ENCODE assay signal across 8 mouse cellular contexts in the genomic region with DNA sequence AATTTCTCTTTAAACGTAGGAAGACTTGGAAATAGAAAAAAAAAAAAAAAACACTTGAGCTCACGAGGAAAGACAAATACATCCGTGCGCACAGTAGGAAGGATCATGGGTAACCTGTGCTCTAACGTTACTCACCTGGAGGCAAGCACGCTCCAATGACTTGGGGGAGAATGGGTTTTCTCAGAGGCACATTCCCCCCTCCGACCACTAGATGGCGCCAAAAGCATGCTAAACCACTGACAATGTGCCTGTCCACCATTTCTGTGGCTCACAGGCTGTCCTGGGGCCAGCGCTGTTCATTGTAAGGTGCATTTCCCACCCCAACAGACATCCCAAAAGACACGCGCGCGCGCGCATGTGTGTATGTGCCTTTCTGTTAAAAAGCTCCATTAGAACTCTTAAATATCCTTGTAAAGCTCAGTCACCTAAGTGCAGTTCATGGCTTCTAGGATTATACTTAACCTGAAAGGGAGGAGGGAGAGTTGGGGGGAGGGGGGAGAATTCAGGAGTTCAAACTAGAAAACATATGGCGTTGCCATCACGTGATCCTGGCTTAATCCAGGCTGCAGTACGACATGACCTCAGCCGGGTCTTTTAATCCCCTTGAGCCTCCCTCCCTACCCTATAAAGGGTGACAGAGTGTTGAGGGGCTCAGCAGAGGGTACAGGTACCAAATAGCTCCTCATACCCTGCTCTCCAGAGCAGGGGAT.
DNase-seq lines count a peak whose midpoint lies in the region; ATAC-seq and TF ChIP-seq lines count a peak whose summit lies in the region.

No protein-coding gene starts in this region.

- dilution Hi-C loops in CH12.LX (cut with MboI; ENCODE audit: extremely low pct_ligation_motif_present, extremely low pct_unique_long_range_greater_than_20kb, low sequenced_read_pairs): no loop called here

- in situ Hi-C loops in CH12.LX (cut with MboI; ENCODE audit: low pct_ligation_motif_present, low pct_unique_long_range_greater_than_20kb, low sequenced_read_pairs): loop anchor here (5.0 kb wide), 1 partner anchor 252 kb away; no protein-coding TSS in a partner anchor

- no peak overlapping the region for H3K4me3 ChIP-seq in CH12.LX (replicated peaks in 1 of 3; ENCODE audit: low read depth in 2 of 3, low read length in 2 of 3, poor library complexity in 1 of 3)
- peak overlapping the region; percentile 19; the same call in 1 of the 2 replicates for H3K4me3 ChIP-seq in forebrain, embryonic 12.5 days (replicated peaks)
- H3K4me3 ChIP-seq in liver, postnatal 0 days (ENCODE audit: low read depth, low read length): no peak overlapping the region
- H3K4me3 ChIP-seq in neural tube, embryonic 15.5 days (replicated peaks): peak overlapping the region; percentile 27

- peak; percentile 80 for ATAC-seq in forebrain, embryonic 12.5 days (ENCODE audit: low FRiP score)
- ATAC-seq in liver, postnatal 0 days: peak; percentile 57; the same call in 1 of the 2 replicates
- ATAC-seq in neural tube, embryonic 15.5 days (ENCODE audit: low FRiP score): peak; percentile 90

- 4% methylated on average over 19 of the region's 19 CpGs for WGBS in forebrain, embryonic 12.5 days
- WGBS in liver, postnatal 0 days (ENCODE audit: insufficient replicate concordance): 6% methylated on average over 19 of the region's 19 CpGs
- WGBS in neural tube, embryonic 15.5 days: 5% methylated on average over 19 of the region's 19 CpGs

- no peak overlapping the region for H3K27ac ChIP-seq in CH12.LX (ENCODE audit: insufficient read depth, low read depth)
- H3K27ac ChIP-seq in forebrain, embryonic 12.5 days: no peak overlapping the region
- H3K27ac ChIP-seq in liver, postnatal 0 days (ENCODE audit: low read depth): no peak overlapping the region
- H3K27ac ChIP-seq in neural tube, embryonic 15.5 days (replicated peaks): no peak overlapping the region

- peaks cover 7% of the 10 kb centered on the region for H3K27me3 ChIP-seq in CH12.LX (replicated peaks)
- peaks cover 11% of the 10 kb centered on the region for H3K27me3 ChIP-seq in forebrain, embryonic 12.5 days
- 0 out of 2 replicates have a peak, but pooled peaks cover 14% of the 10 kb centered on the region for H3K27me3 ChIP-seq in liver, postnatal 0 days (ENCODE audit: insufficient read depth, low read length)
- H3K27me3 ChIP-seq in neural tube, embryonic 15.5 days (replicated peaks): no peaks in the 10 kb centered on the region

- intact Hi-C loops in heart, postnatal 10 days (cut with DNase I): loop anchor here (1.0 to 5.0 kb wide), 5 partner anchors 107 to 254 kb away; no protein-coding TSS in a partner anchor

- H3K4me2 ChIP-seq in CH12.LX (ENCODE audit: insufficient read depth, low read depth, poor library complexity, severe bottlenecking): no peak overlapping the region
- H3K4me2 ChIP-seq in forebrain, embryonic 12.5 days: peak overlapping the region; percentile 48
- no peak overlapping the region for H3K4me2 ChIP-seq in liver, postnatal 0 days (ENCODE audit: low read depth, low read length)
- H3K4me2 ChIP-seq in neural tube, embryonic 15.5 days: peak overlapping the region; percentile 61

- no peak for TF ChIP-seq EP300 in CH12.LX (IDR thresholded peaks at IDR 0.05; ENCODE audit: low read length)
- TF ChIP-seq EP300 in liver, postnatal 0 days (IDR thresholded peaks at IDR 0.05; ENCODE audit: low read depth): no peak

- no peaks in the 10 kb centered on the region for H3K9me3 ChIP-seq in CH12.LX (replicated peaks; ENCODE audit: low read length)
- no peaks in the 10 kb centered on the region for H3K9me3 ChIP-seq in forebrain, embryonic 12.5 days
- H3K9me3 ChIP-seq in liver, postnatal 0 days (ENCODE audit: low read length): no peaks in the 10 kb centered on the region
- no peaks in the 10 kb centered on the region for H3K9me3 ChIP-seq in neural tube, embryonic 15.5 days (replicated peaks)

- H3K36me3 ChIP-seq in CH12.LX (replicated peaks in 1 of 2; ENCODE audit: control insufficient read depth in 1 of 2, insufficient read depth in 1 of 2, low read length in 1 of 2): no peaks in the 10 kb centered on the region
- no peaks in the 10 kb centered on the region for H3K36me3 ChIP-seq in forebrain, embryonic 12.5 days (replicated peaks)
- no peaks in the 10 kb centered on the region for H3K36me3 ChIP-seq in liver, postnatal 0 days (replicated peaks; ENCODE audit: insufficient read depth, low read length)
- H3K36me3 ChIP-seq in neural tube, embryonic 15.5 days: no peaks in the 10 kb centered on the region

- TF ChIP-seq RAD21 in CH12.LX (IDR thresholded peaks at IDR 0.05; ENCODE audit: low read depth, low read length): peak; percentile 96

- H3K9ac ChIP-seq in CH12.LX (ENCODE audit: insufficient read depth, low read depth): no peak overlapping the region
- no peak overlapping the region for H3K9ac ChIP-seq in forebrain, embryonic 12.5 days
- no peak overlapping the region for H3K9ac ChIP-seq in liver, postnatal 0 days (replicated peaks)
- H3K9ac ChIP-seq in neural tube, embryonic 15.5 days (replicated peaks): peak overlapping the region; percentile 41

- peak; percentile 72 for DNase-seq in CH12.LX (ENCODE audit: extremely low read depth)
- peak; percentile 58 for DNase-seq in c-Kit-positive CD71-positive TER-119-negative erythroid progenitor cells, embryonic 14.5 days (ENCODE audit: low read depth)
- peak; percentile 84 to 89 for DNase-seq in heart, postnatal 10 days
- peak; percentile 88 for DNase-seq in kidney, postnatal 4 days
- peak; percentile 84 for DNase-seq in liver, postnatal 0 days
- DNase-seq in testis, postnatal 14 days (ENCODE audit: low spot score): peak; percentile 76

- peak; percentile 69 to 96 for TF ChIP-seq CTCF in CH12.LX (conservative IDR thresholded peaks at IDR 0.05 in 1 of 2, IDR thresholded peaks at IDR 0.05 in 1 of 2; ENCODE audit: low read depth in 2 of 2, low read length in 2 of 2)
- peak; percentile 97 for TF ChIP-seq CTCF in liver, postnatal 0 days (IDR thresholded peaks at IDR 0.05; ENCODE audit: low read depth)

- H3K4me1 ChIP-seq in CH12.LX (ENCODE audit: control insufficient read depth in 1 of 2, insufficient read depth in 2 of 2): 0 out of 4 replicates have a peak, but pooled peaks cover 0 to 4% of the 10 kb centered on the region in 2 experiments
- H3K4me1 ChIP-seq in forebrain, embryonic 12.5 days: peaks cover 13% of the 10 kb centered on the region
- no peaks in the 10 kb centered on the region for H3K4me1 ChIP-seq in liver, postnatal 0 days (ENCODE audit: insufficient read depth)
- peaks cover 7% of the 10 kb centered on the region for H3K4me1 ChIP-seq in neural tube, embryonic 15.5 days

- no peak for TF ChIP-seq POLR2A in CH12.LX (IDR thresholded peaks at IDR 0.05; ENCODE audit: low read depth, low read length)

- no peaks in the 10 kb centered on the region for H3K79me2 ChIP-seq in CH12.LX (replicated peaks; ENCODE audit: control insufficient read depth, extremely low read depth, insufficient read depth, poor library complexity, severe bottlenecking)

TF ChIP-seq in CH12.LX, 34 proteins besides CTCF, POLR2A, EP300 and RAD21 (continues in another document):
- TF ChIP-seq BHLHE40 (IDR thresholded peaks at IDR 0.05; ENCODE audit: low read depth, low read length): no peak
- no peak for TF ChIP-seq TBP (conservative IDR thresholded peaks at IDR 0.05; ENCODE audit: low read depth, low read length)
- TF ChIP-seq JUND (conservative IDR thresholded peaks at IDR 0.05; ENCODE audit: low read depth, low read length): no peak
- no peak for TF ChIP-seq ZMIZ1 (IDR thresholded peaks at IDR 0.05; ENCODE audit: low read depth, low read length)
- no peak for TF ChIP-seq POLR2AphosphoS2 (IDR thresholded peaks at IDR 0.05; ENCODE audit: low read depth, low read length)
- no peak for TF ChIP-seq GABPA (IDR thresholded peaks at IDR 0.05; ENCODE audit: insufficient replicate concordance, low read depth, low read length)
- no peak for TF ChIP-seq ELF1 (IDR thresholded peaks at IDR 0.05; ENCODE audit: low read depth, low read length)
- peak; percentile 37; the same call in 1 of the 2 replicates for TF ChIP-seq ZC3H11A (IDR thresholded peaks at IDR 0.05; ENCODE audit: low read depth, low read length)
- no peak for TF ChIP-seq ETS1 (conservative IDR thresholded peaks at IDR 0.05; ENCODE audit: low read depth, low read length)
- TF ChIP-seq NELFE (IDR thresholded peaks at IDR 0.05; ENCODE audit: low read depth, low read length): peak; percentile 34; the same call in 1 of the 2 replicates
- no peak for TF ChIP-seq E2F4 (IDR thresholded peaks at IDR 0.05; ENCODE audit: insufficient replicate concordance, low read depth, low read length)
- no peak for TF ChIP-seq MEF2A (IDR thresholded peaks at IDR 0.05; ENCODE audit: borderline replicate concordance, low read depth, low read length)
- TF ChIP-seq MAZ (IDR thresholded peaks at IDR 0.05; ENCODE audit: low read depth, low read length): no peak; the same call in 1 of the 2 replicates
- no peak for TF ChIP-seq ZNF384 (IDR thresholded peaks at IDR 0.05; ENCODE audit: low read depth, low read length)
- no peak for TF ChIP-seq SIN3A (IDR thresholded peaks at IDR 0.05; ENCODE audit: low read length)
- no peak for TF ChIP-seq MXI1 (IDR thresholded peaks at IDR 0.05; ENCODE audit: low read depth, low read length)
- TF ChIP-seq PAX5 (IDR thresholded peaks at IDR 0.05; ENCODE audit: low read length): no peak
- TF ChIP-seq NRF1 (IDR thresholded peaks at IDR 0.05; ENCODE audit: low read depth, low read length): no peak
- TF ChIP-seq ZKSCAN1 (IDR thresholded peaks at IDR 0.05; ENCODE audit: borderline replicate concordance, low read depth, low read length): no peak
- TF ChIP-seq JUN (IDR thresholded peaks at IDR 0.05; ENCODE audit: insufficient read depth, low read depth, low read length): no peak
- TF ChIP-seq SMC3 (IDR thresholded peaks at IDR 0.05; ENCODE audit: low read depth, low read length): peak; percentile 84
- TF ChIP-seq HCFC1 (IDR thresholded peaks at IDR 0.05; ENCODE audit: low read depth, low read length): no peak
- TF ChIP-seq MAFK (IDR thresholded peaks at IDR 0.05; ENCODE audit: insufficient replicate concordance, low read length): no peak
- no peak for TF ChIP-seq MAX (IDR thresholded peaks at IDR 0.05; ENCODE audit: low read length)
- no peak for TF ChIP-seq USF1 (IDR thresholded peaks at IDR 0.05; ENCODE audit: low read depth, low read length)
- TF ChIP-seq UBTF (IDR thresholded peaks at IDR 0.05; ENCODE audit: low read depth, low read length): no peak
- TF ChIP-seq CHD1 (IDR thresholded peaks at IDR 0.05; ENCODE audit: low read depth, low read length): no peak
- TF ChIP-seq CHD2 (IDR thresholded peaks at IDR 0.05; ENCODE audit: low read length): no peak
- no peak for TF ChIP-seq KAT2A (IDR thresholded peaks at IDR 0.05; ENCODE audit: insufficient replicate concordance, low read length)
- TF ChIP-seq TCF12 (IDR thresholded peaks at IDR 0.05; ENCODE audit: low read depth, low read length): no peak
- TF ChIP-seq MYC (IDR thresholded peaks at IDR 0.05; ENCODE audit: low read depth, low read length): 0 out of 2 replicates have a peak, but pooled peaks have one; percentile 40

Comparison
In these comparisons a context has a peak if more than half of its experiments do, and no peak if none do; other contexts are left out.
1. H3K4me2 ChIP-seq: peak in forebrain, embryonic 12.5 days (single experiment) and neural tube, embryonic 15.5 days (single experiment); none in CH12.LX (single experiment) and liver, postnatal 0 days (single experiment).
2. H3K4me3 ChIP-seq: peak in forebrain, embryonic 12.5 days (single experiment) and neural tube, embryonic 15.5 days (single experiment); none in CH12.LX (0 of 3) and liver, postnatal 0 days (single experiment).
3. Peak in every context shown above with its lines, with median percentiles within 50 percentile points of each other: DNase-seq and ATAC-seq.